Mouse (Mus musculus): ENCODE measurements around the gene Brf1.

The Brf1 gene

DNA sequence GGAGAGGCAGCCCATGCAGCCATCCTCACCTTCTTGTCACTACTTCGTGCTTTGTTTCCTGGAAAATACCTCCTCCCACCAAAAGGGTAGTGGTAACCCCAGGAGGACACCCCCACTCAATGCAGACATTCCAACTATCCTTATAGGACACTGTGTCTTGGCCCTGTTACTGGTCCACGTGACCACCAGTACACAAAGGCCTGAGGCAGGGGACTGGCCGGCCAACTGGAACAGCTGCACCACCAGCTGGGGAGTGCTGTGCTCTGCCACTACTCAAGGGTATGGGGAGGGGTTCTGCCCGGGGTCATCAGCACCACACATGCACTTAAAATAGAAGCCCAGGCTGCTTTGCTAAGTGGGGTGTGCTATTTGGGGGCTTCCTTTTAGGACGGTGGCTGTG is 27.6 kb upstream of the Brf1 start:
- ChIA-PET CTCF (interaction anchor here in 1 of 4 experiments (1.7 to 2.4 kb wide), 2 partner anchors 17 to 46 kb away, joined by 4 to 10 read pairs; partner anchors contain the start of gene Tex22), POLR2A (interaction anchor here in 3 of 4 experiments (0.6 to 1.7 kb wide), 7 partner anchors 12 to 76 kb away, joined by 3 to 7 read pairs (median 3); partner anchors contain the start of genes Brf1 (in 1 of the 3) and Tex22 (in 1 of the 3))

DNA sequence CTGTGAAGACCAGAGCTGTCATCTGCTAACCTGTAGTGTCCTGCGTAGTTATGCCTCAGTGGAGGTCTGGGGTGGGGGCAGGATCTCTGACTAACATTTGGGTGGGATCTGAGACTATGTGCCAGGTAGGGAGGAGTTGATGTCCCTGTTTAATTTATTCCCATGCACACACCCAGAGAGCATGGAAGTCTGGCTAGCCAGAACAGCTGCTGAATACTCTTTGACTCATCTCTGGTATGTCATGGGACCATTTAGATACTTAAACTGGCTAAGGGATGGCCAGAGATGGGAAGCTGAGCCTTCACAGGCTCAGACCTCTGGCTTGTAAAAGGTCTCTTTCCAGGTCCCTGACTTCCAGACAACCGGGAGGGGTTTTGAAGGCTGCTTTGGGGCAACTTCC is 27.0 kb upstream of the Brf1 start:
- ChIA-PET CTCF (interaction anchor here in 2 of 4 experiments (1.0 to 2.4 kb wide), 5 partner anchors 8 to 128 kb away, joined by 3 to 10 read pairs (median 3); partner anchors contain the start of gene Tex22 (in 1 of the 2)), POLR2A (interaction anchor here in 2 of 4 experiments (1.1 to 1.3 kb wide), 3 partner anchors 11 to 47 kb away, joined by 3 read pairs; partner anchors contain the start of gene Tex22 (in 1 of the 2))

DNA sequence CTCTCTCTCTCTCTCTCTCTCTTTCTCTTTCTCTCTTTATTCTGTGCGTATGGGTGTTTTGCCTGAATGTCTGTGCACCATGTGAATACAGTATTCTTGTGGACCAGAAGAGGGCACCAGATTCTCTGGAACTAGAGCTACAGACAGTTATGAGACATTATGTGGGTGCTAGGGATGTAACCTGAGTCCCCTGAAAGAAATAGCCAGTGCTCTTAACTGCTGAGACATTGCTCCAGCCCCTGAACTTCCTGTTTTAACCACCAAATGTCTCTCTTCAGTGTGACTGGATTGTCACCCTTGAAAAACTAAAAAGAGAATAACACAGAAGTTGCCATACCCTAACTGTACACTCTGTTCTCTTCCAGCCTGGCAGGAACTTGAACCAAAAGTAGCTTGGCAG is 26.1 kb upstream of the Brf1 start:
- CTCF ChIA-PET, result interaction anchor here (0.6 to 2.4 kb wide), 12 partner anchors 9 to 1300 kb away, joined by 3 to 10 read pairs (median 3); partner anchors contain the start of genes Tex22 (in 2 of the 4) and Crip2 (in 1 of the 4)

DNA sequence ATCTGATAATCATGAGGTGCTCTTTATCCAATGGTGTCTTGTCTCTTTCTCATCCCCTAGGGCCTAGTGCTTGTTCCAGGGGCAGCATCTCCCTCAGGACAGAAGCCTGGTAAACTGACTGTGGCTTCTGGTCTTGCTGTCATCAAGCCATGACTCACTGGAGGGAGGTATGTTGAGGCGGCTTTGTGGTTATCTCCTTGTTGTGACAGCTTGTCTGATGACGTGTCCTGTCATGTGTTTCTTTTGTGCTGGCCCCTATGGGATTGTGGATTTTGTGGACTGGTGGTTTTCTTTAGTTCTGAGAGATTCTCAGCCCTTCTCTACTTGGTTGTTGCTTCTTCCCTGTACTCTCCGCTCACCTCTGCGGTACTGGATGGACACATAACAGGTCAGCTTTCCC is 22.6 kb upstream of the Brf1 start:
- CTCF ChIA-PET, result interaction anchor here in 1 of 4 experiments (0.6 kb wide), 1 partner anchor 65 kb away, joined by 7 read pairs; no protein-coding TSS in a partner anchor
- POLR2A ChIA-PET, result interaction anchor here in 1 of 4 experiments (1.3 kb wide), 1 partner anchor 13 kb away, joined by 3 read pairs; no protein-coding TSS in a partner anchor

More for the DNA sequence above, 26.1 kb upstream of the Brf1 start:
- POLR2A ChIA-PET, result interaction anchor here in 2 of 4 experiments (0.7 to 1.8 kb wide), 8 partner anchors 8 to 112 kb away, joined by 3 to 6 read pairs (median 4); partner anchors contain the start of gene Brf1 (in 1 of the 2)

DNA sequence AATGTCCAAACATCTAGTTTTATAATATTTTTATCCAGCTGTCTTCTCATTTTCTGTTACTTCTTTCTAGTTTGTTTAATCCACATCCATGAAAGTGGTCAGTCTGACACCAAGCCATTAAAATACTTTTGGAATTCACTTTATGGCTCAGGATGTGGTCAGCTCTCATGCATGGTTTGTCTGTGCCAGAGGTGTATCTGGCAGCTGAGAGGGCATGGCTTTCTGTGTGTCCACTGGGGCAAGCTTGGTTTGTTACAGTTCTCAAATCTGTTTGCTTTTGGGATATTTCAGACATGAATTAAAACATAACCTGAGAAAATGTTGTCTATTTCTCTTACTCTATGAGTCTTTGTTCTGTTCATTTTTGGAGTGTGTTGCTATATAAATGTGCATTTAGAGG is 21.0 kb upstream of the Brf1 start:
- ChIA-PET CTCF (interaction anchor here in 3 of 4 experiments (0.6 to 1.3 kb wide), 3 partner anchors 11 to 694 kb away, joined by 3 to 6 read pairs (median 3); no protein-coding TSS in a partner anchor), POLR2A (no interaction called here)

DNA sequence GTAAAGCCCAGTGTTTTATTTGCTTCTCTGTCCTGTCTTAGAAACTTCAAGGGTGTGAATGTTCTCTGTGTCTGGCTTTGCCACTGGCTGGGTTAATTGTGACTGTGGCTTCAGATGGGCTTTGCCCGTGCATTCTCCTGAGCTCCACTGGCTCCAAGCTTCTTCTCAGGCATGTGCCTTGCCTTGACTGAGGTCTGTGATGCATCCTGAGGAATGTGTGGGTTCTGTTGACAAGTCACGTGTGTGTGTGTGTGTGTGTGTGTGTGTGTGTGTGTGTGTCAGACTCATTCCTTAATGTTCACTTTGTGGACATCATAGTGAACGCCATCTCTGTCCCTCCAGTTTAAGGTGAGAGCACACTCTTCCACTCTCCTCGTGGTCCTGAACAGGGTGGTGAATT is 18.3 kb upstream of the Brf1 start:
- CTCF ChIA-PET, result interaction anchor here in 1 of 4 experiments (0.7 kb wide), 1 partner anchor 1156 kb away, joined by 4 read pairs; no protein-coding TSS in a partner anchor
- POLR2A ChIA-PET, result interaction anchor here in 3 of 4 experiments (1.0 to 1.7 kb wide), 4 partner anchors 10 to 328 kb away, joined by 3 to 8 read pairs (median 4); partner anchors contain the start of gene Brf1 (in 1 of the 3)

DNA sequence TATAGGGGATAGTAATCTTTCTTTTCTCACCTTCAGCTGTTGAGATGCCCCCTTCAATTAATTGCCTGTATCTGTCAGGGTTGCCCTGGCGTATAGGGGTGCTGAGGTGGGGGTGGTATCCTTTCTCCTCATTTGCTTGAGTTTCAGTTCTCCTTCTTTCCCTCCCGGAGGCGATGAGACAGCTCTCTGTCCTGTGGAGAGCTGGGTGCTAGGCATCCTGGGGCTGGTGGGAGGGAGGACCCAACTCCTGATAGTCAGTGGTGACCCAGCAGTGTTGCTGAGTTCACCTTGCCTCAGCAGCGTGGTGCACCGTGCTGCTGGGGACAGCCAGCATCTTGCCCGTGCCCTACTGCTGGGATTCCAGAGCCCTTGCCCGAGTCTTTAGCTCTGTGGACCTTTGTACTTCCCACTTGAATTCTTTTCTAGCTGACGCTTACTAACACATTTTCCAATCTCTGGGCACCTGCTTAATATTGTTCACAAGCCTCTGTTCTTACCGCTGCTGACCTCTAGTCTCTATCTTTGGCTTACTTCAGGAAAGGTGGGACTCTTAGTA is 17.0 kb upstream of the Brf1 start:
- ChIA-PET CTCF (interaction anchor here in 1 of 4 experiments (0.5 to 0.9 kb wide), 2 partner anchors 30 to 94 kb away, joined by 3 read pairs; no protein-coding TSS in a partner anchor), POLR2A (interaction anchor here in 3 of 4 experiments (1.0 to 1.7 kb wide), 4 partner anchors 17 to 327 kb away, joined by 3 to 8 read pairs (median 4); partner anchors contain the start of gene Brf1 (in 1 of the 3))

DNA sequence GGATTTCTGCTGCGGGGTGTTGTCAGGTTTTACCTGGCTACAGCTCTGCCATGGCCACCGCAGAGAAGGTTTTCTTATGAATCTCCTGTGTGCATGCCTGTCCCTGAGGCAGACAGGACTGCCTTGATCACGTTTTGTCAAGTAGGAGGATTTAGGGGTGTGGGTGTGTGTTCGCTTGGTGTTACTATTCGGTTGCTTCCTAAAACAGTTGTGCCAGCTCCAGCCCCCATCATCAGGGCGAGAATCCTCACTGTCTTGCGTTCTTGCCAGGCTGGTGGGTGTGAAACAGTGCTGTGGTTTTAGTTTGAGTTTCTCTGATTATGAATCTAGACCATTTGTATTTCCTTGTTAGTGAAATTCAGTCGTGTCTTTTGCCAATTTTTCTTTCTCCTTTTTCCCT is 16.5 kb upstream of the Brf1 start:
- CTCF ChIA-PET, result interaction anchor here in 1 of 4 experiments (0.9 kb wide), 1 partner anchor 30 kb away, joined by 3 read pairs; no protein-coding TSS in a partner anchor
- POLR2A ChIA-PET, result interaction anchor here in 2 of 4 experiments (1.0 to 1.7 kb wide), 3 partner anchors 16 to 41 kb away, joined by 4 to 8 read pairs (median 4); partner anchors contain the start of genes Brf1 (in 1 of the 2) and Btbd6 (in 1 of the 2)

DNA sequence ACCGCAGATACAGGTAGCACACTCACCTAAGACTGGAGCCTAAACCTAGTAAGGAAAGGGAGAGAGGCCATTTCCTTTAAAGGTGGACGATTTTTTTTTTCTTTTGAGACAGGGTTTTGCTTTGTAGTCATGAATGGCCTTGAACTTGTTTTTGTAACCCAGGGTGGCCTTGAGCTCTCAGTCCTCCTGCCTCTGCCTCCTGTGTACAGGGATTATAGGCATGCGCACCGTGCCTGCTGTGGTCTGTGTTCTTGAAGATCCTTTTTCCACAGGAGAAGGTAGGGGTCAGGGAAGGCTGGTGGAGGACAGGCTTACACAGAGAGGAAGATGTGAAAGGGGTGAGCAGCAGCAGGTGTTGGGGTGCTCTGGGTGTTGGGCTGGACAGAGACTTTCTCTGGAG is 15.5 kb upstream of the Brf1 start:
- POLR2A ChIA-PET, result interaction anchor here in 2 of 4 experiments (1.0 to 1.5 kb wide), 2 partner anchors 40 to 139 kb away, joined by 3 to 4 read pairs; partner anchors contain the start of gene Btbd6 (in 1 of the 2)
- CTCF ChIA-PET, result no interaction called here

DNA sequence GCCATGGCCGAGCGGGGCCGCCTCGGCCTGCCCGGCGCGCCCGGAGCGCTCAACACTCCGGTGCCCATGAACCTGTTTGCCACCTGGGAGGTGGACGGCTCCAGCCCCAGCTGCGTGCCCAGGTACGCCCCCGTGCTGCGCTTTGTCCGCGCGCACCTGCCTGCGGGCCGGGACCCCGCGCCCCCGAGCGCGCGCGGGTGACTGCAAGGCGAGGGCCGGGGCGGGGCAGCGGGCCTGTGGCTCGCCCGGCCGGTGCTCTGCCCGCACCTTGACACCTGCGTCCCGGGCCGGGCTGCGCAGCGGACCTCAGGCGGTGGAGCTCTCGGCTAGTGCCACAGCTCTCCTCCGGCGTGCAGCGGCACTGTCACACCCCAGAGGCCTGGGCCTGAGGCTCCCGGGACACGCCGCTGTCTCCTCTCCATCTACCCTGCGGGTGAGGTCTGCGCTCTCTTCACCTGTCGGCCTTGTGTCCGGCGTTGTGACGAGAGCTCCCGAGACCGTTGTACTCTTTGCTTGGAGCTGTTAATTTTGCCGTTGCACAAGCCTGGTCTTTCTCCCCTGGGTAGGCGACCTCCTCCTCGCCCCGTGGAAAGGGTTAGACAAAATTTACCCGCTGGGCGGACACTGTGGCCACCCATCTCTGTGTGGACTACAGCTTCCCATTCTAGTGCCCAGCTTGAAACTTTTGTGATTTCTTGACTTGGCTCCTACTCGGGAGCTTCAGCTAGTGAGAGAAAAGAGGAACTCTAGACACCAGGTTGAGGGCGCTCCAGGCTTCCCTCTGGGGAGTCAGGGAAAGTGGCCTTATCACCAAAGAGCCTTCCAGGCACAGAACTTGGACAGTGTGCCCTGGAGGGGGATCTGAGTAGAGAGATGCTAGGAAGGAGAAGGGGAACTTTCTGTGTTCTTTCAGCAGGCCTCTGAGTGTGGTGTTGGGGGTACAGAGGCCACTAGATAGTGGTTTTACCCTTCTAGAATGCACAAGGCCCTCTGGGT is 14.4 kb upstream of the Brf1 start:
- ChIA-PET POLR2A (interaction anchor here (0.6 to 4.4 kb wide), 19 partner anchors 13 to 142 kb away, joined by 3 to 35 read pairs (median 3); partner anchors contain the start of genes Brf1 (in 3 of the 4), Btbd6 (in 1 of the 4), Tedc1 (in 1 of the 4) and Tex22 (in 1 of the 4)), CTCF (interaction anchor here (0.6 to 1.1 kb wide), 8 partner anchors 11 to 307 kb away, joined by 3 to 5 read pairs (median 3); partner anchors contain the start of genes Crip1 (in 1 of the 4) and Tex22 (in 1 of the 4))

DNA sequence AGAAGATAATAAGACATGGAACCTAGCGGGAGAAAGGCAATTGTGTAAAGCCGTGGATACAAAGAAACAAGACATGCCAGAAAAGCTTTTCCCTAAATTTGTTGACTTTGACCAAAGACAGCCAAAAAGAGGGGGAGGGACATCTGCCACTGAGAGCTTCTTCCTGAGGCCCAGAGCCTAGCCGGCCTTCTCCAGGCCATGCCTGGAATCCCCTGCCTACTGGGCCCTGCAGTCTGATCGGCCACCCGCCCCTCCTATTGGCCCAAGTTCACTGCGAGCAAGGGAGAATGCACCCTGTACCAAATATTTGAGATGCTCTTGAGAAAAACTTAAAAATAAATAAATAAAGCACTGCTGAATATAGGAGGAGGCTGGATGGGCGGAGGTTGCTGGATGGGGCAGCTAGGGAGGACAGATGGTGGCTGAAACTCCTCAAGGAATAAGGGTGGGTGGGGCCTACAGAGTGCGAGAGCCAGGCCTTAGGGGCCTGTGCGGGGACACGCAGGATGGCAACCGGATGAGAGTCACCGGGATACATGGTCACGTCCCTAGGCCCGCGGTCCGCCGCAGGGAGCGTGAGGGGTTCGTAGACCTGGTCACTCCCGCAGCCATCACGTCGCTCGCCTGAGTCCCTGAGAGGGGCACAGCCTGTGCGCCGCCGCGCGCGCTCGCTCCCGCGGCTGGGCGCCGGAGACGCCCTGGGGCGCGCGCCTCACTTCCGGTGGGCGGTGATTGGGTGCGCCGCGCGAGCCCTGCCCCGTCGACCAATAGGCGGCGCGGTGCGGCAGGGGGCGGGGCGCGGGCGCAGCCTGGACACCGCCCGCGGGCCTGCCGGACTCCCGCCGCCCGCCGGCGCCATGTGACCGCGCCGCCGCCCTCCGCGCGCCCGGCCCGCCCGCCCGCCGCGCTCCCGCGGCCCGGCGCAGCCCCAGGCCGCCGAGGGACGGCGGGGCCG is 13.4 kb upstream of the Brf1 start, which contains the start of gene Pacs2:
Pacs2 (plus strand) TSS at position 905 of the 955 bp plus-strand sequence.
- ChIA-PET CTCF (interaction anchor here (0.5 to 3.2 kb wide), 11 partner anchors 9 to 207 kb away, joined by 3 to 19 read pairs (median 3); partner anchors contain the start of genes Brf1 (in 1 of the 4), Crip1 (in 1 of the 4) and Tex22 (in 1 of the 4)), POLR2A (interaction anchor here (0.6 to 4.4 kb wide), 34 partner anchors 9 to 320 kb away, joined by 3 to 35 read pairs (median 3); partner anchors contain the start of genes Brf1 (in 3 of the 4), Btbd6 (in 2 of the 4), Crip1 (in 1 of the 4) and Crip2 (in 1 of the 4))

DNA sequence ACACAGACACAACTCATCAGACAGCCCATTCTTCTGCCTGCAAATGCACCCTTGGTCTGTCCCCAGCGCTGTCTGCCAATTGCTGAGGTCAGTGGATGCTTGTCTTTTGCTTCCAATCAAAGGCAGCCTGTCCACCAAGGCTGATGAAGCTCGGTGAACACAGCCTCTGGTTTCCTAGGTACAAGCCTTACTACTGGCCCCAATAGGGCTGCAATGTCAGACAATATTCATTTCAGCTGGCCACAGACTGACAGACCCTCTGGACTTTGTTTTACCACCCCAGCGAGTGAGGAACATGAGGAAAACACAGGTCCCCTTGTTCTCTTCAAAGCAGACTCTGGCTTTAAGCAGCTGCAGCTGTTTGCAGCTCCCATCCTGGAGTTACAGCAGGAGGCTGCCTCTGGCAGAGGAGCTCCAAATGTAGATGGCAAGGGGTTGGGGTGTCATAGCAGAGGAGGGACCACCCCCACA is 12.6 kb upstream of the Brf1 start:
- ChIA-PET POLR2A (interaction anchor here (0.5 to 4.4 kb wide), 27 partner anchors 8 to 319 kb away, joined by 3 to 35 read pairs (median 3); partner anchors contain the start of genes Brf1 (in 2 of the 4), Btbd6 (in 2 of the 4), Crip1 (in 1 of the 4) and Crip2 (in 1 of the 4)), CTCF (interaction anchor here in 3 of 4 experiments (0.5 to 3.2 kb wide), 9 partner anchors 8 to 207 kb away, joined by 3 to 19 read pairs (median 3); partner anchors contain the start of gene Brf1 (in 2 of the 3))

DNA sequence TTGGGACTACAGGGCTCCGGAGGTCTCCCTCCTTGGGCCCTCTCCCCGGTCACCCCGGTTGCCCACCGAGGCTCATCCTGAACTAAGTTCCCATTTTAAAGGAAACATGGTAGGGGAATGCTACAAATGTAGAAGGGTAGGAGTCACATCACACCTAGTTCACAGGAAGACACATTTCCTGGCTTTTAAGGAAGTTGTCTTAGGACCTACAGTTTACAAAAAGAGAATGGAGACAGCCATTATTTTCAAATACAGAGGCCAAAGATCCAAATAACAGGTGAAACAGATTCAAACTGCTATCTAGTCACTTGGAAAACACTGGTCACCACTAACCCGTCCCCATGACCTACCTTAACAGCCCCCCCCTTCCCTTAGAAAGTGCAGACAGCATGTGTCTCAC is 11.9 kb upstream of the Brf1 start:
- ChIA-PET POLR2A (interaction anchor here in 3 of 4 experiments (0.5 to 4.4 kb wide), 7 partner anchors 11 to 103 kb away, joined by 3 to 35 read pairs (median 4); partner anchors contain the start of genes Brf1 (in 2 of the 3), Btbd6 (in 1 of the 3) and Tex22 (in 1 of the 3)), CTCF (interaction anchor here in 2 of 4 experiments (1.3 to 3.2 kb wide), 4 partner anchors 7 to 208 kb away, joined by 3 to 19 read pairs (median 7); partner anchors contain the start of gene Brf1 (in 1 of the 2))

DNA sequence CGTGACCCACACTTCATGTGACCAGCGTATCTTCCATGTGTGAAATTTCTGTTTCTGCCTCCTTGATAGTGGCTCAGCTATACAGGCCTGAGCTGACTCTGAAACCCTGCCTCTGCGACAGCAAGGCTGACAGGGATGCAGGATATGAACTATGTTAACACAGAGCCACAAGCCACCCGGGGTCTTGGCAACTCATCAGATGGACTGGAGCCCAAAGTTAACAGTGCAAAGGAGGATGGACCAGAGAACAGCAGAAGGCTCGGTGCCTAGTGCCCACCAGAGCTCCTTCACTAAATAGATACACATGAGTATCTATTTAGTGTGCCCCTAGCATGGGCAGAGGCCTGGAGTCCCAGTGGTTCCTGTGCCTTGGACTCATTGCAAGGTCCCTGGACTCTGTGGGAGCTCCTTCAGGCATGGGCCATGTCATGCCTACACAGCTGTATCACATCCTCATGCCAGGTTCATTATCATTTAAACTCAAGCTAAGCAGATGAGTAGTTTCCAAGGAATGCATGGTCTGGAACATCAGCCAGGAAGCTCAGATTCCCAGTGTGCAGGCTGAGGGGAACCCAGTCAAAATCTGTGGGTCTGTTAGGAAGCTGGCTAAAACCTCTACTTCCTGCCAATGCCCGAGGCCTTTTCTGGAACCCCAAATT is 11.3 kb upstream of the Brf1 start:
- CTCF ChIA-PET, result interaction anchor here in 3 of 4 experiments (0.6 to 3.2 kb wide), 4 partner anchors 10 to 62 kb away, joined by 3 to 19 read pairs (median 4); partner anchors contain the start of genes Brf1 (in 1 of the 3) and Tex22 (in 1 of the 3)
- POLR2A ChIA-PET, result interaction anchor here in 2 of 4 experiments (1.1 to 4.4 kb wide), 5 partner anchors 10 to 103 kb away, joined by 3 to 35 read pairs (median 6); partner anchors contain the start of genes Brf1 (in 2 of the 2), Btbd6 (in 1 of the 2) and Tex22 (in 1 of the 2)

DNA sequence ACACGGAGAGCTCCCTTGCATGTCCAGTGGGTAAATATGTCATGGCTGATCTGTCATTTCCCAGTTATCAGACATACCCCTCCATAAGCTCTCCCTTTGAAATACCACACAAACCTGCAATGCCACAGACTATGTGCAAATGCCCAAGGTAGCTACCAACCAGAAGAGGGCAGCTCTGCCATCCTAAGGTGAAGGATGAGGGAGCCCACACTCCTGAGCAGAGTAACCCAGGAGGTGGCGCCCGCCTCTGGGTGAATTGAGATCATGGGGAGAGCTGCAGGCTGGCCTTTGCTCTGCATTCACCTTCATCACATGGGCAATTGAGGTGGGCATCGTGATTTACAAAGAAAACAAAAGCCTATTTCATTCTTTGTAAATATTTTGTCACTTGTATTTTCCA is 4.5 kb upstream of the Brf1 start:
- ChIA-PET POLR2A (interaction anchor here in 3 of 4 experiments (0.6 to 2.1 kb wide), 8 partner anchors 8 to 232 kb away, joined by 3 to 5 read pairs (median 3); partner anchors contain the start of genes Tedc1 (in 1 of the 3) and Tex22 (in 1 of the 3)), CTCF (interaction anchor here (0.6 to 1.5 kb wide), 22 partner anchors 8 to 281 kb away, joined by 3 to 12 read pairs (median 5); partner anchors contain the start of genes Tex22 (in 3 of the 4) and Crip1 (in 2 of the 4))

All from embryonic stem cell, embryonic (primary cell).